Mouse (Mus musculus) brown adipose tissue, adult 24 weeks (tissue): Measurements from ENCODE around the gene Fra10ac1. TPM values are rescaled to one million over a fixed set of nuclear protein-coding genes. Genes with fewer than 3 reads are reported as not detected.

Experiments
- H3K27ac ChIP-seq: fragments of 200-500 bp; replicated peaks from 2 replicates; pipeline ENCODE4 v1.5.1; 2012; ENCODE audit warnings: low read depth, mild to moderate bottlenecking, low read length
- H3K4me1 ChIP-seq: fragments of 200-500 bp; 2 replicates; pipeline ENCODE4 v1.6.1; 2012; ENCODE audit warnings: low read length, mixed read lengths; ENCODE audit not compliant: control insufficient read depth, insufficient read depth, insufficient read length
- H3K4me3 ChIP-seq: fragments of 200-500 bp; 2 replicates; pipeline ENCODE4 v1.5.1; 2012; ENCODE audit warnings: low read depth, mild to moderate bottlenecking, low read length, moderate library complexity; ENCODE audit not compliant: insufficient read depth
- polyA plus RNA-seq: library from polyadenylated mRNA; stranded (reverse); fragments of >200 nt; gene quantifications from 2 replicates; pipeline ENCODE4 v1.2.4, GENCODE M21; 2012; ENCODE audit not compliant: missing spikeins, insufficient read depth, insufficient read length

Gene Fra10ac1
- polyA plus RNA-seq: 25.1 and 26.9 TPM in 2 replicates

- H3K27ac ChIP-seq: 0 out of 2 replicates have a peak within 1 kb of the TSS, but pooled peaks have one; percentile 16
- peak within 1 kb of the TSS; percentile 91 for H3K4me3 ChIP-seq
- no peaks in the 10 kb centered on the region for H3K4me1 ChIP-seq
These were observed at the start of gene Fra10ac1 for GRCm38 (mm10) chr19:38223905-38224684. Gene Fra10ac1, minus strand, starts transcription at chr19:38224156.

- H3K4me1 ChIP-seq: no peaks in the 10 kb centered on the region
- no peak overlapping the region for H3K4me3 ChIP-seq
- no peak overlapping the region for H3K27ac ChIP-seq
These were observed 47.1 kb upstream of the Fra10ac1 start for GRCm38 (mm10) chr19:38271071-38271470.

- Histone ChIP-seq H3K27ac (no peak overlapping the region), H3K4me3 (no peak overlapping the region), H3K4me1 (no peaks in the 10 kb centered on the region)
These were observed 43.5 kb upstream of the Fra10ac1 start for GRCm38 (mm10) chr19:38267469-38267868.

GRCm38 (mm10) chr19:38265767-38266166 lies 41.8 kb upstream of the Fra10ac1 start:
- H3K4me3 ChIP-seq: no peak overlapping the region
- no peaks in the 10 kb centered on the region for H3K4me1 ChIP-seq

GRCm38 (mm10) chr19:38264505-38265500 lies 40.8 kb upstream of the Fra10ac1 start, which contains the start of gene Lgi1:
Gene Lgi1, plus strand, starts transcription at chr19:38264536.
- no peaks in the 10 kb centered on the region for H3K4me1 ChIP-seq
- H3K4me3 ChIP-seq: peak within 1 kb of the TSS; percentile 26; the same call in 1 of the 2 replicates
- H3K27ac ChIP-seq: no peak within 1 kb of the TSS; the same call in 1 of the 2 replicates

More at GRCm38 (mm10) chr19:38265767-38266166, 41.8 kb upstream of the Fra10ac1 start:
- no peak overlapping the region for H3K27ac ChIP-seq

GRCm38 (mm10) chr19:38263829-38264504 lies 40.0 kb upstream of the Fra10ac1 start:
- H3K4me3 ChIP-seq: 0 out of 2 replicates have a peak overlapping the region, but pooled peaks have one; percentile 5
- no peak overlapping the region for H3K27ac ChIP-seq
- H3K4me1 ChIP-seq: no peaks in the 10 kb centered on the region

GRCm38 (mm10) chr19:38261351-38261750 lies 37.4 kb upstream of the Fra10ac1 start:
- H3K27ac ChIP-seq: no peak overlapping the region
- H3K4me3 ChIP-seq: no peak overlapping the region
- no peaks in the 10 kb centered on the region for H3K4me1 ChIP-seq

GRCm38 (mm10) chr19:38260346-38260745 lies 36.4 kb upstream of the Fra10ac1 start:
- no peak overlapping the region for H3K4me3 ChIP-seq
- H3K4me1 ChIP-seq: no peaks in the 10 kb centered on the region
- no peak overlapping the region for H3K27ac ChIP-seq

- Histone ChIP-seq H3K4me1 (no peaks in the 10 kb centered on the region), H3K4me3 (no peak overlapping the region), H3K27ac (no peak overlapping the region)
These were observed 35.5 kb upstream of the Fra10ac1 start for GRCm38 (mm10) chr19:38259436-38259835.

- no peak overlapping the region for H3K27ac ChIP-seq
- H3K4me1 ChIP-seq: no peaks in the 10 kb centered on the region
- no peak overlapping the region for H3K4me3 ChIP-seq
These were observed 34.7 kb upstream of the Fra10ac1 start for GRCm38 (mm10) chr19:38258651-38259065.

- Histone ChIP-seq H3K4me3 (no peak overlapping the region), H3K27ac (no peak overlapping the region), H3K4me1 (no peaks in the 10 kb centered on the region)
These were observed 29.8 kb upstream of the Fra10ac1 start for GRCm38 (mm10) chr19:38253796-38254195.

GRCm38 (mm10) chr19:38249627-38250026 lies 25.7 kb upstream of the Fra10ac1 start:
- Histone ChIP-seq H3K4me3 (no peak overlapping the region), H3K27ac (no peak overlapping the region), H3K4me1 (no peaks in the 10 kb centered on the region)

- H3K4me1 ChIP-seq: no peaks in the 10 kb centered on the region
- H3K27ac ChIP-seq: no peak overlapping the region
- no peak overlapping the region for H3K4me3 ChIP-seq
These were observed 22.2 kb upstream of the Fra10ac1 start for GRCm38 (mm10) chr19:38246177-38246622.

GRCm38 (mm10) chr19:38245361-38246176 lies 21.6 kb upstream of the Fra10ac1 start:
- Histone ChIP-seq H3K4me3 (no peak overlapping the region), H3K4me1 (no peaks in the 10 kb centered on the region), H3K27ac (no peak overlapping the region)
